Mouse (Mus musculus) liver, embryonic 13.5 days (tissue): Measurements from ENCODE around the gene Rbbp4. TPM values are rescaled to one million over a fixed set of nuclear protein-coding genes. Genes with fewer than 3 reads are reported as not detected.

ENCODE experiments used
- microRNA-seq: library from miRNA; unstranded; fragments of <30 nt; microRNA quantifications from one replicate; pipeline ENCODE4, GENCODE M21; 2016
- polyA plus RNA-seq: library from polyadenylated mRNA; unstranded; fragments of >200 nt; fragmentation: Nextera tagmentation; extraction: Ambion mirVana; gene quantifications from 2 replicates; pipeline ENCODE4 v1.2.1, GENCODE M21; 2015

Rbbp4 gene
- polyA plus RNA-seq, 1 experiment from 2014 or later, result 290 TPM

Small RNA genes lying within 50 kb of the gene (microRNA-seq; reads per million reads assigned to microRNA genes)
- gene Gm22994, result not detected

Other genes starting within 250 kb of the Rbbp4 start
- gene Tmem54, start 229.8 kb downstream of the Rbbp4 start, polyA plus RNA-seq, result 1.9 and 2.1 TPM in 2 replicates
- 0.92 and 1.2 TPM in 2 replicates for gene Hpca, start 213.3 kb downstream of the Rbbp4 start, polyA plus RNA-seq
- 1.1 TPM in 2 replicates for gene Fndc5, start 198.4 kb downstream of the Rbbp4 start, polyA plus RNA-seq
- 5.8 and 7.4 TPM in 2 replicates for gene S100pbp, start 145.6 kb downstream of the Rbbp4 start, polyA plus RNA-seq
- 69.9 and 78.8 TPM in 2 replicates for gene Yars, start 145.6 kb downstream of the Rbbp4 start, polyA plus RNA-seq
- 0.47 and 0.59 TPM in 2 replicates for gene C77080, start 74.0 kb downstream of the Rbbp4 start, polyA plus RNA-seq
- 0.07 and 0.13 TPM in 2 replicates for gene Sync, start 47.8 kb downstream of the Rbbp4 start, polyA plus RNA-seq
- 30.4 and 34.6 TPM in 2 replicates for gene Zbtb8os, start 325 bp upstream of the Rbbp4 start, polyA plus RNA-seq
- gene Zbtb8a, start 42.7 kb upstream of the Rbbp4 start, polyA plus RNA-seq, result 2.4 and 2.7 TPM in 2 replicates
- 0.96 and 1.6 TPM in 2 replicates for gene Zbtb8b, start 105.5 kb upstream of the Rbbp4 start, polyA plus RNA-seq
- 48.7 and 49.9 TPM in 2 replicates for gene Bsdc1, start 126.2 kb upstream of the Rbbp4 start, polyA plus RNA-seq
- gene Tssk3, start 155.7 kb upstream of the Rbbp4 start, polyA plus RNA-seq, result 0.07 TPM in 1 of 2 replicates, not detected in the other
- gene Fam229a, start 155.8 kb upstream of the Rbbp4 start, polyA plus RNA-seq, result 0.21 and 0.44 TPM in 2 replicates
- 82.7 and 85.9 TPM in 2 replicates for gene Marcksl1, start 178.2 kb upstream of the Rbbp4 start, polyA plus RNA-seq
- gene Hdac1, start 207.3 kb upstream of the Rbbp4 start, polyA plus RNA-seq, result 121 and 128 TPM in 2 replicates
- gene Lck, start 238.3 kb upstream of the Rbbp4 start, polyA plus RNA-seq, result 3.5 and 3.8 TPM in 2 replicates
- gene Fam167b, start 243.2 kb upstream of the Rbbp4 start, polyA plus RNA-seq, result 6.6 and 6.9 TPM in 2 replicates